Mouse (Mus musculus) embryonic fibroblast, embryonic 13.5 days (primary cell): ENCODE data around the gene Hps5.

Experiments used
- CTCF ChIP-seq: IDR thresholded peaks from 2 replicates; pipeline ENCODE4 v1.5.1; 2011; ENCODE audit warnings: mild to moderate bottlenecking, control low read depth, low read length, moderate library complexity, borderline replicate concordance; ENCODE audit not compliant: insufficient read depth
- POLR2A ChIP-seq: IDR thresholded peaks from 2 replicates; pipeline ENCODE4 v1.6.1; 2011; ENCODE audit warnings: low read depth, mild to moderate bottlenecking, control low read depth, low read length, moderate library complexity

DNA sequence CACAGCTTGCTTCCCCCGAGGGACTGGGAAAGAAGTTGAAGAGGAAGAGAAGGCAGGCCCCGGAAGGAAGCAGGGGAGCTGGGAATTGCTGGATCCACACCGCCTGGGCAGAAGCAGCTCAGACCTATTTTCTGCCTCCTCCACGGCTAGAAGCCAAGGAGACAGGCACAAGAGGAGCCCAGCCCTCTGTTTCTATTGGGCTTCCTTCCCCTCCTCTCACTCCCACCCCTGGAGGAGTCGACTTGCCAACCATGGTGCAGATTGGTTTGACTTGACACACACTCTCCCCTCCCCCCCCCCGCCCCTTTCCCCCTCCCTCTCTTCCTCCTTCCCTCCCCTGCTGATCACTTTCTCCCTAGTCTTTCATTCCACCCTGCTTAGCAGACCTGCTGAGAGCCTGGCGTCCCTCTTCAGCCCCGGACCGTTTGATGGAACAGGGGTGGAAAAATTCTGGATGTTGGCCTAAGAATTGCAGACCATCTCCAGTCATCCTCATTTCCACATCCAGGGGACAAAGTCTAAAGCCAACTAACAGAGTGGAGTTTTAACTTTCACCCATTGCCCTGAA, 42.3 kb upstream of the Hps5 start:
- no peak for TF ChIP-seq CTCF
- TF ChIP-seq POLR2A = peak; percentile 90
